8 mouse cellular contexts compared by ENCODE assay signal in the genomic region with DNA sequence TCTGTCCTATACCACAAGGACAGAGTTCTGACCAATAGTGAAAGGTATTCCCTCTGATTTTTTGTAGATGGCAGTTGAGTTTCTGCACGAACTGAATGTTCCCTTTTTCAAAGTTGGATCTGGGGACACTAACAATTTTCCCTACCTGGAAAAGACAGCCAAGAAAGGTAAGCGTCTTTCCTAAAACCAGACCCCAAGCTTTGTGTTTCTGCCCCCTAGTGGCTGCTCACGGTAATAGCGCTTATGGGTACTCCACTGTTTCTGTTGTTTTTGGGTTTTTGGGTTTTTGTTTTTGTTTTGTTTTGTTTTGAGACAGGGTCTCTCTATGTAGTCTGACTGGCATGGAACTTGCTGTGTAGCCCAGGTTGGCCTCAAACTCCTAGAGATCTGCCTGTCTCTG. TPM values are rescaled to one million over a fixed set of nuclear protein-coding genes. Genes with fewer than 3 reads are reported as not detected.
DNase-seq lines count a peak whose midpoint lies in the region.

No protein-coding gene starts in this region.

- intact Hi-C loops in gastrocnemius, postnatal 14 days (cut with DNase I; ENCODE audit: low total_unique reads): no loop called here

- DNase-seq in gastrocnemius, postnatal 10 days: peak; percentile 42
- DNase-seq in gastrocnemius, postnatal 14 days: no peak
- peak; percentile 33 to 43 for DNase-seq in right cerebral cortex, adult 2 months (ENCODE audit: low spot score in 2 of 2)
- no peak for DNase-seq in right cerebral cortex, postnatal 25 days
- DNase-seq in brain, adult 2 months (ENCODE audit: low read depth, low spot score): peak; percentile 58
- DNase-seq in kidney, postnatal 10 days: peak; percentile 66
- DNase-seq in spleen, adult 12 weeks (ENCODE audit: low spot score): peak; percentile 37
- no peak for DNase-seq in urinary bladder, adult 2 months (ENCODE audit: low spot score)

RNA-seq across cellular contexts. Expression of gene Nans, which starts 9.9 kb away (rescaled TPM):
- 10 to 100 TPM; 34.7 to 38.0 TPM for total RNA-seq in gastrocnemius, postnatal 10 days (2021)
- total RNA-seq in gastrocnemius, postnatal 14 days (2021): 10 to 100 TPM; 23.6 to 29.1 TPM
- polyA plus RNA-seq in urinary bladder, adult 2 months (2012; rRNA removed): 34.6 and 35.1 TPM in 2 replicates

RNA-seq across cellular contexts. Expression of gene Trim14, which starts 37.0 kb away (rescaled TPM):
- under 1 TPM; 0.63 to 0.93 TPM for total RNA-seq in gastrocnemius, postnatal 10 days (2021)
- under 1 TPM; 0.66 to 0.93 TPM for total RNA-seq in gastrocnemius, postnatal 14 days (2021)
- 5.0 and 5.7 TPM in 2 replicates for polyA plus RNA-seq in urinary bladder, adult 2 months (2012; rRNA removed)

RNA-seq across cellular contexts. Expression of gene Anp32b, which starts 48.3 kb away (rescaled TPM):
- total RNA-seq in gastrocnemius, postnatal 10 days (2021): 100 to 1,000 TPM in 1 of 2 experiments, 10 to 100 TPM in 1; 98.5 to 102 TPM
- total RNA-seq in gastrocnemius, postnatal 14 days (2021): 10 to 100 TPM; 69.9 to 78.8 TPM
- 26.7 and 71.9 TPM in 2 replicates for polyA plus RNA-seq in urinary bladder, adult 2 months (2012; rRNA removed)

Comparison
In these comparisons a context has a peak if more than half of its experiments do, and no peak if none do; other contexts are left out.
1. DNase-seq: peak in gastrocnemius, postnatal 10 days (single experiment), right cerebral cortex, adult 2 months (2 of 2), brain, adult 2 months (single experiment), kidney, postnatal 10 days (single experiment) and spleen, adult 12 weeks (single experiment); none in gastrocnemius, postnatal 14 days (single experiment), right cerebral cortex, postnatal 25 days (single experiment) and urinary bladder, adult 2 months (single experiment).